Mouse (Mus musculus): Measurements from ENCODE around the gene Zfp853.

Gene Zfp853

DNA sequence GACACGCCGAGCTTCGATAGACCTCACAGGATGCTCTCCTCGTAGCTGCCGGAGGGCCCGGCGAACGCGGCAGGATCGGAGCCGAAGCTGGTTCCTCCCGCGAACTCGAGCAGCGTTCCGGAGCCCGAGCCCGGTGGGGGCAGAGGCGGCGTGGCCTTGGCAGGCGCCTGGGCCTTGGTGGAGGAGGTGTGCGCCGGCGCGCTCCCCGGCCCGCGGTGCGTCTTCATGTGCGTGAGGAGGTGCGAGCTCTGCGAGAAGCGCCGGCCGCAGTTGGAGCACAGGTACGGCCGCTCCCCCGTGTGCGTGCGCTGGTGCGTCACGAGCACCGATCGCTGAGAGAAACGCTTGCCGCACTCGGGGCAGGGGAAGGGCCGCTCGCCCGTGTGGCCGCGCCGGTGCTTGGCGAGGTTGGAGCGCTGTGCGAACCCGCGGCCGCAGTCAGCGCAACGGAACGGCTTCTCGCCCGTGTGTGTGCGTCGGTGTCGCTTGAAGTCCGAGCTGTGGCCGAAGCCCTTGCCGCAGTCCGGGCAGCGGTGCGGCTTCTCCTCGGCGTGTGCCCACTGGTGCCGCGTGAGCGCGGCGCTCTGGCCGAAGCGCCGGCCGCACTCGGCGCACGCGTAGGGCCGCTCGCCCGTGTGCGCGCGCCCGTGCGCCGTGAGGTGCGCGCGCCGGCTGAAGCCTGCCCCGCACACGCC is 40.1 kb downstream of the Zfp853 start:
- no peak for DNase-seq (ENCODE audit: extremely low read depth, low read depth)

DNA sequence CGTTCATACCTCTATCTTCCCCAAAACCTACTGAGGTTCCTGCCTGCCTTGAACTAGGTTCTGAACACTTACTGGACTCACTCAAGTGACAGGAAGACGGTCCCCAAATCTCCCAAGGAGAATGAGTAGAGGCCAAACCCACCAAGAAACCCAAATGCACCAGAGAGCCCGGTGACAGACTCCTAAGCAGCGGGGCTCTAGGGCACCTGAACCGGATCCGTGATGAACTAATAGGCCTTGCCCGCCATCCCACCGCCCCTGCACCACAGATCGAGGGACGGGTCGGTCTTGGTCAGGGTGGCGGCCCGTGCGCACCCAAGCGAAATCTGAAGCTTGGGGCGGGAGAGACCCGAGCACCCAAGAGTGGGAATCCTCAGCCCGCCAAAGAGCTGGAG is 40.6 kb downstream of the Zfp853 start:
- no peak for DNase-seq (ENCODE audit: extremely low read depth, low read depth)

DNA sequence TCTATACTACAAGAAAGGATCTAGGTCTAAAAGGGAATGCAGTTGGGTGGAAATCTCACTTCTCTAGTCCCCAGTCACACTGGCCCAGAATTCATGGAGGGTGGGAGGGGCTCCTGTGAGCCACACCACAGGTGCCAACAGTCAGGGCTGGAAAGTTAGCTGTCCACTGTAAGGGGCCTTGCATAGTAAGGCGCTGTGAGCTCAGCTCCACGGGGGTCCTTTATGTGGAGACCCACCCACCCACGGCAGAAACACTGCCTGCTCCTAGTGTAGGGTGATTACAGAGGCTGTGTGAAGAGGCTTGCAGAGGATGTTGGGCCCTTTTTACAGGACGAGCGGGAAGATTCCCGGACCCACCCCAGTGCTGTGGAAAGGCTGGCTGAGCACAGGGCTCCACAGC is 41.4 kb downstream of the Zfp853 start:
- DNase-seq (ENCODE audit: extremely low read depth, low read depth): no peak

DNA sequence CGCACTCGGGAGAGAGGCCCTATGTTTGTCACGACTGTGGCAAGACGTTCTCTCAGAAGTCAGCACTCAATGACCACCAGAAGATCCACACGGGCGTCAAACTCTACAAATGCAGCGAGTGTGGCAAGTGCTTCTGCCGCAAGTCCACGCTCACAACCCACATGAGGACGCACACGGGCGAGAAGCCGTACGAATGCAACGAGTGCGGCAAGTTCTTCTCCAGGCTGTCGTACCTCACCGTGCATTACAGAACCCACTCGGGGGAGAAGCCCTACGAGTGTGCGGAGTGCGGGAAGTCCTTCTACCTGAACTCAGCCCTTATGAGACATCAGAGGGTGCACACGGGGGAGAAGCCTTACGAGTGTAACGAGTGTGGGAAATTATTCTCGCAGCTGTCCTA is 48.5 kb downstream of the Zfp853 start:
- DNase-seq (ENCODE audit: extremely low read depth, low read depth): no peak
